Mouse (Mus musculus): Measurements from ENCODE around the gene Ficd. TPM values are rescaled to one million over a fixed set of nuclear protein-coding genes. Genes with fewer than 3 reads are reported as not detected.

Ficd gene
- polyA plus RNA-seq, 1 experiment from 2014 or later, result 6.0 TPM

- H3K27me3 ChIP-seq (replicated peaks), result no peaks in the 10 kb centered on the region
- no peak overlapping the region for H3K4me2 ChIP-seq (replicated peaks)
- no peak overlapping the region for H3K4me3 ChIP-seq
- H3K9ac ChIP-seq, result no peak overlapping the region
- no peak overlapping the region for H3K27ac ChIP-seq
- H3K9me3 ChIP-seq, result no peaks in the 10 kb centered on the region
- WGBS, result 75% methylated on average over 5 of the region's 5 CpGs
- no peak for ATAC-seq (ENCODE audit: low FRiP score, low read depth)
- H3K36me3 ChIP-seq, result peaks cover 18% of the 10 kb centered on the region
- peaks cover 11% of the 10 kb centered on the region for H3K4me1 ChIP-seq
Observed at GRCm38 (mm10) chr5:113734376-113734775, 1.2 kb upstream of the Ficd start.

- peak overlapping the region; percentile 85 for H3K27ac ChIP-seq
- peak overlapping the region; percentile 57 for H3K4me3 ChIP-seq
- peak overlapping the region; percentile 44 for H3K9ac ChIP-seq
- ATAC-seq (ENCODE audit: low FRiP score, low read depth), result peak; percentile 38
- no peaks in the 10 kb centered on the region for H3K27me3 ChIP-seq (replicated peaks)
- peak overlapping the region; percentile 88 for H3K4me2 ChIP-seq (replicated peaks)
- WGBS, result 30% methylated on average over 7 of the region's 7 CpGs
- peaks cover 11% of the 10 kb centered on the region for H3K4me1 ChIP-seq
- H3K36me3 ChIP-seq, result peaks cover 24% of the 10 kb centered on the region
- no peaks in the 10 kb centered on the region for H3K9me3 ChIP-seq
Observed at GRCm38 (mm10) chr5:113735023-113735344, 619 bp upstream of the Ficd start.

GRCm38 (mm10) chr5:113736113-113736502 lies 505 bp downstream of the Ficd start:
- peak overlapping the region; percentile 85 for H3K27ac ChIP-seq
- ATAC-seq (ENCODE audit: low FRiP score, low read depth), result peak; percentile 21; the same call in 1 of the 2 replicates

GRCm38 (mm10) chr5:113736522-113737164 lies 1.0 kb downstream of the Ficd start:
- Histone ChIP-seq H3K4me2 (replicated peaks) (peak overlapping the region; percentile 88), H3K27ac (no peak overlapping the region), H3K36me3 (peaks cover 41% of the 10 kb centered on the region), H3K4me1 (peaks cover 11% of the 10 kb centered on the region), H3K9me3 (no peaks in the 10 kb centered on the region), H3K4me3 (peak overlapping the region; percentile 57), H3K27me3 (replicated peaks) (no peaks in the 10 kb centered on the region), H3K9ac (peak overlapping the region; percentile 23; the same call in 1 of the 2 replicates)
- no peak for ATAC-seq (ENCODE audit: low FRiP score, low read depth)
- WGBS, result 39% methylated on average over 15 of the region's 15 CpGs

More at GRCm38 (mm10) chr5:113736113-113736502, 505 bp downstream of the Ficd start:
- Histone ChIP-seq H3K9ac (peak overlapping the region; percentile 63), H3K4me1 (peaks cover 11% of the 10 kb centered on the region), H3K36me3 (peaks cover 35% of the 10 kb centered on the region), H3K4me3 (peak overlapping the region; percentile 57), H3K27me3 (replicated peaks) (no peaks in the 10 kb centered on the region), H3K9me3 (no peaks in the 10 kb centered on the region), H3K4me2 (replicated peaks) (peak overlapping the region; percentile 88)
- 8% methylated on average over 10 of the region's 10 CpGs for WGBS

GRCm38 (mm10) chr5:113737607-113738237 lies 2.1 kb downstream of the Ficd start:
- WGBS, result 90% methylated on average over 11 of the region's 11 CpGs
- no peak overlapping the region for H3K4me3 ChIP-seq
- no peak overlapping the region for H3K4me2 ChIP-seq (replicated peaks)
- H3K9ac ChIP-seq, result no peak overlapping the region
- peaks cover 11% of the 10 kb centered on the region for H3K4me1 ChIP-seq
- H3K9me3 ChIP-seq, result no peaks in the 10 kb centered on the region
- no peak for ATAC-seq (ENCODE audit: low FRiP score, low read depth)
- H3K36me3 ChIP-seq, result peaks cover 51% of the 10 kb centered on the region
- H3K27ac ChIP-seq, result no peak overlapping the region
- H3K27me3 ChIP-seq (replicated peaks), result no peaks in the 10 kb centered on the region

- H3K27ac ChIP-seq, result no peak overlapping the region
- no peaks in the 10 kb centered on the region for H3K9me3 ChIP-seq
- 96% methylated on average over 5 of the region's 5 CpGs for WGBS
Observed at GRCm38 (mm10) chr5:113747629-113748028, 12.0 kb downstream of the Ficd start.

GRCm38 (mm10) chr5:113748556-113749331 lies 13.1 kb downstream of the Ficd start:
- Histone ChIP-seq H3K27me3 (replicated peaks) (no peaks in the 10 kb centered on the region), H3K4me3 (no peak overlapping the region), H3K9ac (no peak overlapping the region), H3K36me3 (peaks cover 97% of the 10 kb centered on the region), H3K9me3 (no peaks in the 10 kb centered on the region), H3K4me2 (replicated peaks) (no peak overlapping the region), H3K4me1 (no peaks in the 10 kb centered on the region), H3K27ac (no peak overlapping the region)
- no peak for ATAC-seq (ENCODE audit: low FRiP score, low read depth)
- 94% methylated on average over 13 of the region's 13 CpGs for WGBS

More at GRCm38 (mm10) chr5:113747629-113748028, 12.0 kb downstream of the Ficd start:
- Histone ChIP-seq H3K36me3 (peaks cover 97% of the 10 kb centered on the region), H3K4me1 (no peaks in the 10 kb centered on the region), H3K9ac (no peak overlapping the region), H3K27me3 (replicated peaks) (no peaks in the 10 kb centered on the region), H3K4me3 (no peak overlapping the region), H3K4me2 (replicated peaks) (no peak overlapping the region)
- no peak for ATAC-seq (ENCODE audit: low FRiP score, low read depth)

- Histone ChIP-seq H3K27ac (no peak overlapping the region), H3K36me3 (peaks cover 97% of the 10 kb centered on the region), H3K4me3 (no peak overlapping the region), H3K27me3 (replicated peaks) (no peaks in the 10 kb centered on the region), H3K9me3 (no peaks in the 10 kb centered on the region), H3K4me1 (no peaks in the 10 kb centered on the region), H3K9ac (no peak overlapping the region), H3K4me2 (replicated peaks) (no peak overlapping the region)
- WGBS, result 94% methylated on average over 9 of the region's 9 CpGs
- no peak for ATAC-seq (ENCODE audit: low FRiP score, low read depth)
Observed at GRCm38 (mm10) chr5:113751521-113752157, 16.0 kb downstream of the Ficd start.

GRCm38 (mm10) chr5:113755347-113756030 lies 19.9 kb downstream of the Ficd start:
- Histone ChIP-seq H3K27me3 (replicated peaks) (no peaks in the 10 kb centered on the region), H3K4me2 (replicated peaks) (no peak overlapping the region), H3K9me3 (no peaks in the 10 kb centered on the region), H3K27ac (no peak overlapping the region), H3K4me1 (no peaks in the 10 kb centered on the region), H3K9ac (no peak overlapping the region), H3K36me3 (peaks cover 98% of the 10 kb centered on the region), H3K4me3 (no peak overlapping the region)
- ATAC-seq (ENCODE audit: low FRiP score, low read depth), result no peak
- 94% methylated on average over 15 of the region's 15 CpGs for WGBS

GRCm38 (mm10) chr5:113761585-113761984 lies 26.0 kb downstream of the Ficd start:
- H3K9me3 ChIP-seq, result no peaks in the 10 kb centered on the region
- H3K4me1 ChIP-seq, result no peaks in the 10 kb centered on the region
- no peak for ATAC-seq (ENCODE audit: low FRiP score, low read depth)
- no peak overlapping the region for H3K9ac ChIP-seq
- no peaks in the 10 kb centered on the region for H3K27me3 ChIP-seq (replicated peaks)
- no peak overlapping the region for H3K4me2 ChIP-seq (replicated peaks)
- H3K36me3 ChIP-seq, result peaks cover 79% of the 10 kb centered on the region
- 97% methylated on average over 2 of the region's 2 CpGs for WGBS
- H3K4me3 ChIP-seq, result no peak overlapping the region
- no peak overlapping the region for H3K27ac ChIP-seq

GRCm38 (mm10) chr5:113764426-113764825 lies 28.8 kb downstream of the Ficd start:
- 92% methylated on average over 7 of the region's 7 CpGs for WGBS
- no peak for ATAC-seq (ENCODE audit: low FRiP score, low read depth)
- no peak overlapping the region for H3K9ac ChIP-seq
- H3K36me3 ChIP-seq, result peaks cover 67% of the 10 kb centered on the region
- H3K4me1 ChIP-seq, result peaks cover under 1% of the 10 kb centered on the region; the same call in 1 of the 2 replicates
- no peak overlapping the region for H3K4me3 ChIP-seq
- no peaks in the 10 kb centered on the region for H3K9me3 ChIP-seq
- no peak overlapping the region for H3K4me2 ChIP-seq (replicated peaks)
- no peaks in the 10 kb centered on the region for H3K27me3 ChIP-seq (replicated peaks)
- H3K27ac ChIP-seq, result no peak overlapping the region

Data from neural tube, embryonic 12.5 days (tissue).